Mouse (Mus musculus) cerebellum, postnatal 14 days (tissue): ENCODE results near the gene Bnc2.

Experiments used
- DNase-seq, 2 experiments: peaks; one replicate each; pipeline ENCODE4 v3.0.0; 2021; ENCODE audit warnings: mixed read lengths in 2 of 2

Bnc2 gene

DNA sequence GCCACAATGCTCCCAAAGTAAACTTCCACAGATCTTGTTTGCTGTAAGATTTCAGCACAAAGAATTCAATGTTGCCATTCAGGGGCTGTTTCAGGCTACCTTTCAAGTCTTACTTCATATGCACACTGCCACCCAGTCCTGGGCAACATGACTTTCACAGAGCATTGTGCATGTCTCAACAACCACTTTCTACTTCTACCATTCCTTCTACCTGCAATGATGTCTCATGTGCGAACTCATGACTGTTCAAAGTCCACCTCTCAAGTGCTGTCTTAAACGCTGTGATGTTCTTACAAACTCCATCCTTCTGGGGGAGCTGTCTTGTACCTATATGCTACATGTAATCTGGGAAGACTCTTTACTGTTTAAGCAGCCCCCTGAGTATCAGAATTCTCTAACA, 363.7 kb downstream of the Bnc2 start:
- no peak for DNase-seq

DNA sequence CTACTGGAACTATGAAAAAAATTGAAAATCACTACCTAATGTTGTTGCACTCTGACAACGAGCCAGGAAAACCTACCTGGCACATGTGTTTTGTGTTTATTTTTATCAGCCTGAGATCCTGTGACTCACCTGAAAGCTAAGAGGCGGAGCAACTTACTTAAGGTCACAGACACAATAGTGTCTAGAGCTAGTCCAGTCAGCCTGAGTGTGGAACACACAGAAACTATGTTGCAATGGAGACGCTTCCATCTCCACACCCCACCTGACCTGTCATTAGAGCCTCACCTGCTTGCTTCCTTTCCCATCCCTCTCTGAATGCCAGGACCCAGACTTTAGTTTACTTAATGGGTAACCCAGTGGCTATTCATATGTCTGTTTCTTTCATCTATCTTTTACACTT, 364.2 kb downstream of the Bnc2 start:
- no peak for DNase-seq

DNA sequence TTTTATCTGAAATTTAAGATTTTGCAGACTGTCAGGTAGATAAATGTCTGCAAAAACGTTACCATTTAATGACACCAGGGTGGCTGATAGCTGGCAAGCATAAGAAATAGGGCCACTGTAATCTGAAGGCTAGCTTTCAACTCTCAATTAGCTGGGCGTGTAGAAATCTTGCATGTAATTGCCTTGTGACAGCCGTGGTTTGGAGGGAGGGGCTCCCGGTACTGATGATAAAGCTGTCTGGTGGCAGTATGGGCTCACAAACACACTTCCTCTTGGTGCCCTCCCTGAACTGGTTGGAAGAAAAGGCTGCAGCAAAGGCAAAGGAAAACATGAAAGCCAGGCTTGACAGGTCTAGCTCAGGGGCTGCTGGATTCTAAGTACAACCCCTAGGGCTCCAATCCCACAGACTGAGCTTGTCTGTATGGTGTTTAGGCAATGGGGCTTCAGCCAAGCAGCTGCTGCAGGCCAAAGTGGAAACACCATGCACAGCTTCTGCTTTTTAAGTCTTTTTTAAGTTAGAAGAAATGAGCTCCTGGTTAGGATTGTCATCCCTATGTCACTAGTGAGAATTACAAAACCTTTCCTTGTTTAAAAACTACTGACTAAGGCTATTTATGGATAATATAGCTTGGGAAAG, 366.7 kb downstream of the Bnc2 start:
- DNase-seq = no peak

DNA sequence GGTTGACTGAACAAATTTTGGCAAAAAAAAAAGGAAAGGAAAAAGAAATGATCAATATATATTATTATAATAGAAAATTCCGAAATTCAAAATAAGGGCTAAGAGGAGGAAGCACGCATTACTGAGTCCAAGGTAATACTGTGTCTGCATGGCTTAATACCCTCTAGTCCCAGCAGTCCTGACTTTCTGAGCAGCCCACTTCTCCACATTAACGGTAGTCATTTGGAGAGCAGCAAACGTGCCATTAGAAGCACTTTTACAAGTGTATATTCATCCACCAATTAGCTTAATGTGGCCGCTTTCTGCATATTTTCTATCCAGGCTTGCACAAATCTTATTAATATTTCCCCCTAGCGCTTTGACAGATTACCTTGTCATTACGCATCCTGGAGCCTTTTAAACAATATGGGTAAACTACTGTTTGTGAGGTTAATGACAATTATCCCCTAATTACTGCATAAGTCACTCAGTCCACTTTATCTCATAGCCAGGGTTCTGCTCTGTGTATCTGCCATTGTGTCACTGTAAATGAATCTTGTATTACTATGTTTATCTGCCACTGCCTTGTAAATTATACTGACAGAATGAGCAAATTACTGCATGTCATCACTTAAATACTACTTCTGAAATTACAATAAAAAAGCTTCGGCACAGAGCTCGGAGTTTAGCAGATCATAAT, 368.0 kb downstream of the Bnc2 start:
- no peak for DNase-seq

DNA sequence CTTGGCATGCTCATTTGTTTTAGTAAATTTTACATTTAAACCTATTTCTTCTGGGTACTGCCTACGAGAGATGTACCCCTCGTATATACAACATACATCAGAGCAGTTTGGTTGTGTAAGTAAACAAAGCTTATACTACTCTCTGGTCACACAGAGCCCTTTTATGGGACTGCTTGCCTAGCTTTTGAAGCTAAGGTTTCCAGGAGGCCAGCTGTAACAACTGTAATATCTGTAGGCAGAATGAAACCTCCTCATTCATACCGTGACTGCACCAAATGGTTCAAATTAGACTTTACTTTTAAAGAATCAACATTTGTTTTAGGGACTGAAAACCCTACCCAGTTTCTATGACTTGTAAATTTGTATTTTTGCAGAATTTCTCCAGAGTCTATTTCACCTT, 372.1 kb downstream of the Bnc2 start:
- DNase-seq = no peak

DNA sequence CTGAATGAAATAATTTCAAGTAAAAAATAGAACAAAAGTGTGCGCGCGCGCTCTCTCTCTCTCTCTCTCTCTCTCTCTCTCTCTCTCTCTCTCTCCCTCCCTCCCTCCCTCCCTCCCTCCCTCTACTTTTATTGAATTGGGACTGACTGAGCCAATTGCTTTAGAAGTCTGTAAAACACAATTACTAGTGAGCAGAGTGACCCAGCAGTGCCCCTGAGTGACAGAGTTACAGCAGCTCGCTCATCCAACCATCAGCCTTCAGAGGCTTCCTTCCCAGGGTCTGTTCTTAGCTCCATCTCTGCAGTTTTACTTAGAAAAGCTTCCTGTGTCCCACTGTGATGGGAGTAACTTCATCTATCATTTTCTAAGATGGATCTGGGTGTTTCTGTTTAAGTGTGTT, 389.9 kb downstream of the Bnc2 start:
- DNase-seq = no peak

DNA sequence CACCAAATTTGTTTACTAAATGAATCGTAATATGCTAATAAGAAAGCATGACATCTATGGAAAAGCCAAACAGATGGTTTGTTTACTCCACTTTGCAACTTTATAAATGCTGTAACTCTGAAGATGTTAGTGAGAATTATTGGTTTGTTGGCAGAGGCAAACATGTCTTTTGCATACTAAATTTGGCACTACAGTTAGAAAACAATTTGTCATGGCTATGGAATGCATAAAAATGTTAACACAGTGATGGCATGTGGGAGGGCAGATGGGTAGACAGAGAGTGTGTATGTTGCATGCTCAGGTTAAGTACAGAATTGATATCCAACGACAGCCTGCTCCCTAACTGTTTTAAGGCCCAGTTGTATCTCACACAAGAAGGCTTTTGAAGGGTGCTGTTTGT, 392.4 kb downstream of the Bnc2 start:
- no peak for DNase-seq

DNA sequence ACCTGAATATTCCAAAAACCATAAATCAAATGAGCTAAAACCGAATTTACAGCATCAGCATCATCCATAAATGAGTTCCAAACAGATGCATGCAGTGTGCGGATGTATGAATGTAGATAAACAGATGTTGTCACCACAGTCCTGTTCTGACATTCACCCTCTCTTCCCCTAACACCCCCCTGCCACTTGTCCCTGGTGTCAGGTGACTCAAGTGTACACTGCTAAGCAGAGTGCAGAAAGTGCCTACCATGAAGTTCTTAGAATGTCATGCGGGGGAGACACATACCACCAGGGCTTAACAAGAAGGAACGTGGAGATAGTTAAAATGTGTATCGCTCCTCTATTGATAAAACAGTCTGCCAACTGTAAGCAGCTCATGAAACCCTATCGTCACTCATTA, 396.9 kb downstream of the Bnc2 start:
- DNase-seq = no peak

DNA sequence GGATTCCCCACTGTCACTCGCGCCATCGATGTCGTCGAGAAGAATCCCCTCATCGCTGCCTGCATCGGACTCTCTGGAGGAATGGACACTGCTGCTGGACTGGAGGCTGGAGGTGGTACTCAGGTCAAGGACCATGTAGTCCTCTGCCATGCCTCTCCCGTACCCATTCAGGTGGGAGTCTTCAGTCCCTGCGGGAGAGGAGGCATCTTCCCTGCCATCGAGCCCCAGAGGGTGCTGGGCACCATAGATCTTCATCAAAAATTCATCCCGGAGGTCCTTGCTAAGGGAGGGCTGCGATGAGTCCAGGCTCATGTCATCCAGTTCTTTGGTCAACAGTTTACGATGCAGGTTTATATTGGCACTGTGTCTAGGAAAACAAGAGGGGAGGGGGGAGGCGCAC, 399.0 kb downstream of the Bnc2 start:
- DNase-seq = no peak

DNA sequence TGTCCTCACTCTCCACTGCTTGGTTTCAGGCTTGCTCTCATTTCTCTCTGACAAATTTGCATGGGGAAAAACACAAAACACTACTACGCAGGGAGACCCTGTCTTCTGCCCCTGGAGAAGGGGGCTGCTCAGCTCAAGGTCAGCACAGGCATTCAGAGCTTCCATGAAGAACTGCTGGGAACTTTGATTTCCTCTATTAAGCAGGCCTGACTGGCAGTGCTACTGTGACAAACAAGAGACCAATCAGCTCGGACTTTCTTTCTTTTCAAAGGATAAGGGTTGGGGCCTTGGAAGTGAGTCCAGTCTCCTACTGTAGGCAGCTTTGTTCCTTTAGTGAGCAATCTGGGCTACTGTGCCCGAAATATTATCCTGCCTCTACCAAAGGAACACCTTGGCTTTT, 400.9 kb downstream of the Bnc2 start:
- no peak for DNase-seq

DNA sequence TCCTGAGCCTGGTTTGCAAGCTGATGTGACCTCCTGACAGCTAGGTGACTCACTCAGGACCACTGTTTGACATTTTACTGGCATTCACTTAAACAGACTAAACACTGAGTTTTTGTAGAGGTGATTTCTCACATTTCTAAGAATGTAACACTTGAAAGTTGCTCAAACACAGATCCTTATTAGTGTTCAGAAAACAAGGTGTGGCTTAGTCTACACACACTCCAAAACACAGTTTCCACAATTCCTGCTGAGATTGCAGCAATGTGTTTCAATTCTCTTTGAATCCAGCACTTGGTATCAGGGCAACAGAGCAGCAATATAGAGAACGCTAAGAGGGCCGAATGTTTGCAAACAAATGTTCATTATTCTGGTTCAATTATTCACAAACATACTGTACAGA, 402.2 kb downstream of the Bnc2 start:
- no peak for DNase-seq

DNA sequence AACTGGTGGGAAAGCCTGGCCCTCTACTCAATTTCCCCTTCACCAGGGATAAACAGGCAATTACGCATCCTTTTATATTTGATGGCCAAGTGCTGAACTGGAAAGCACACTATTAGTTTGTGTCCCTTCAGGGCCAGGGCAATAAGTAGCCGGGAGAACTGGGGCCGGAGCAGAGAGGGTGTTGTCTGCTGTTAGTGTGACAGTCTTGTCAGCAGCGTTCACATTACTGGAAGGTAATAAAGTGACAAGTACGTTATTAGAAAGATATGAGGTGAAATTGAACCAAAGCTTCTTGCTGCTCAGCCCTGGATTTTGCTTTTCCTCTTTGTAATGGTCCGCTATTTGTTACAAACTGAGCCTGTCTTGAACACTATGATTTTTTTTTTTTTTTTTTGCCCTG, 405.2 kb downstream of the Bnc2 start:
- no peak for DNase-seq

DNA sequence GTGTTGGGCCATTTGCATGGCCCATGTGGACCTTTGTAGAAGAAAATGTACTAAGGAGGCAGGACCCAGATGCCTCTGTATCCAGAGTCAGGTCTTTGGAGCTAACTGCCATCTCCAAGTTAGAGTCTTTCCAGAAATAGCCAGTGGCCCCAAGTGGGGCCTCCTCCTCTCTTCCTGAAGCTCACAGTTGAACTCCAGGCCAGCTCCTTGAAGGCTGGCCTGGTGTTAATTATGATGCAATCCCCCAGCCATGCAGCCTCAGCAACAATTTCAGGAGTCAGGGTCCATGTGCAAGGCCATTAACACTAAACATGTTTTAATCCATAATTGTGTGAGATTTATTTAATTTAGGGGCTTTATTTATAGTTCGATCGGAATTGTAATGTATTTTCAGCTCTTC, 427.7 kb downstream of the Bnc2 start:
- DNase-seq = no peak

DNA sequence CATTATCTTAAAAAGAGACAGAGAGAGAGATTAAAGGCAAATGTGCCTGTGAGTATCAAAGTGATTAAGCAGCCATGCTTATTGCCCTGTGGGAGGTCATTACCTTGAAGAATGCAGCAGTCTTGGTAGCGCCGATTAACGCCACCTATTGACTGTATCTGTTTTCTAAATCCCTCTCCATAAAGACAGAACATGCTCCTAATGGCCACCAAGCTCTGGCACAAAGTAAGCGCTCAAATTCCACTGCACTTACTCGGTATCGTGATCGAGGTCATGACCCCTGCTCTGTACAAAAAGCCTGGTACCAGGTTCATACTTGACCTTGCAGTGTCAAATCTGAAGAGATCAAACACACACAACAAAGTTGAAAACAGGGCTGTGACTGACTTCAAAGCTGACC, 442.7 kb downstream of the Bnc2 start:
- DNase-seq = no peak

DNA sequence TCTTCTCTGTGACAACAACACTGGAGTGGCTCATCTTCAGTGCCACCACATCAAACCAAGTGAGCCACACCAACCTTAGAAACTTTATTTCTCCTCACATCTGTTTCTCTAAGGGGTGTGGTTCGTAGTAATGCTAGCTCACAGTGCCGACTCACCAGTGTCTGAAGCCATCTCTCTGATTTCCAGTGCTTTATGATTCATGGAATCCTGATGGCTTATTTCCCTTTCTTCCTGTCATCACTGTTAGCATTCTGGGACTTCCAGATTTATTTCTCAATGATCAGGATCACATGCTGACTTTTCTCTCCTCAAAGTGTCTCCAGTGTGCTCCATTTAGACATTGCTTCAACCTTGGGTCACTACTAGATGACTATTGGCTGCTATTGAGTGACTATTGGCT, 443.8 kb downstream of the Bnc2 start:
- no peak for DNase-seq

DNA sequence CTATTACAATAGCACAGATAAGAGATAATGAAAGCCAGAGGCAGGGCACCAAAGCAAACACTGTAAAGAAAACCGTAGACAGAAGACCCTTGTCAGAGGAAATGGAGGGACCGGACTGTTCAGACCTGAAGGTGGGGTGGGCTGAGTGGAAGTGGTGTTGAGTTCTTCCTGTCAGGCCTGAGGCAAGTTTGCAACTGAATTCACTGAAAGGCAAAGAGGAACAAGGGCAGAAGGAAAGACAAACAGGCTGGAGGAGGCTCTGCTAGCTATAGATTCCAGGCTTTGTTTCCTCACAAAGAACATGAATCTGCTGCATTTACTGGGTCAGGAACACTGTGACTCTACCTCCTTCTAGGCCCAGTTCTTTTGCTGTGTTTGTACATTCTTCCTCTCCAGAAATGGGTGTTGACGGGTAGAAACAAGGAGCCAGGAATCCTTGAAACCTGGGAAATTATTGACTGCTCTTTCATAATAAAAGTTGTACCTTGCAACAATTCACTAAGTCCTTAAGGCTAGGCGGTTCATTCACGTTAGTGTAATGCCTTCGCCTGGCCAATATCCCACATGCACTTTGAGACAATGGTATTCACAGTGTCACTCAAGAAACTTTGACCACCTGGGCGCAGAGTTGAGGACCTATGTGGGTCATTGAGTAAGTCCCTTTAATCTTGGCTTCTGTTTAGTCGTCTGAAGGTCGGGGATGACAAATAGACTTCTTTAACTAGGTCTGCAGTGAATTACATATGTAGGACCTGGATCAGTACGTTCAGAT, 445.7 kb downstream of the Bnc2 start:
- no peak for DNase-seq

DNA sequence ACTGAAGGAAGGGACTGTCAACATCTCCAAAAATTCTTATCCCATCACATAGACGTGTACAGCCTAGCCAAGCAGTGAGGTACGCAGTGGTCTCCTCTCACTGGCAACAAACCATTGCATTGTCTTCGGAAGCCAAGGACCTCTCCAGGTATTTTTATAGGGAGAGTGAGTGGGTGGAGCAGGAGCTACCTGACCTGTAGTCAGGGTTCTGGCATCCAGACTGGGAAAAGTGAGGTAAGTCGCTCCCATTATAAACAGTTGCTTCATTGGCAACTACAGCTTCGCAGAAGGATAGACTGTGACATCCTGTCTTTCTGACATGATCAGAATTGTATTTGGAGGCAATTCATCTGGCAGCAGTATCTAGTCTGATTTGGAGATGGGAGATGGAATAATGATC, 446.5 kb downstream of the Bnc2 start:
- no peak for DNase-seq
